Mouse (Mus musculus) right cerebral cortex, postnatal 4 days (tissue): Measurements from ENCODE around the gene Cryzl2.

Experiments used
- DNase-seq: peaks from one replicate; pipeline ENCODE4 v3.0.0-alpha.2; 2022

Cryzl2 gene

GRCm38 (mm10) chr1:157480090-157480489 lies 21.7 kb downstream of the Cryzl2 start:
- DNase-seq = no peak

- no peak for DNase-seq
Observed at GRCm38 (mm10) chr1:157480901-157481300, 22.5 kb downstream of the Cryzl2 start.

GRCm38 (mm10) chr1:157481666-157482065 lies 23.3 kb downstream of the Cryzl2 start:
- no peak for DNase-seq

DNA sequence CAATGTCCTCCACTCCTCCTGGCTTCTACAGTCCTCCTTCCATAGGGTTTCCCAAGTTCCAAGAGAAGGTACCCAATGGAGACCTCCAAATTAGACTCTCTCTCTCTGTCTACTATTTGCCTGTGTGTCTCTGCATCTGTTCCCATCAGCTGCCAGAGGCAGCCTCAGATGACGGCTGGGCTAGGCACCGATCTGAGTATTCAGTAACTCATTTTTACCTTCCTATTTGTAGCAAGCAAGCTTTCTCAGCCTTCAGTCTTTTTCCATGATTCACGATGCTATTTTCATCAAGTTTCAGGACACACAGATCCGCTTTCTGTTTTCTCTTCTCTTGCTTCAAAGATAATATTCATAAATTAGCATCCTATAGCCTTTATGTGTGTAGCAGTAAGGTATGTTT lies 25.8 kb downstream of the Cryzl2 start:
- DNase-seq = no peak

GRCm38 (mm10) chr1:157500657-157501056 lies 42.3 kb downstream of the Cryzl2 start:
- DNase-seq = no peak

- no peak for DNase-seq
Observed at GRCm38 (mm10) chr1:157501352-157501945, 43.1 kb downstream of the Cryzl2 start.

GRCm38 (mm10) chr1:157503071-157503470 lies 44.7 kb downstream of the Cryzl2 start:
- DNase-seq = no peak

- no peak for DNase-seq
Observed at GRCm38 (mm10) chr1:157506522-157506921, 48.1 kb downstream of the Cryzl2 start, which contains the start of gene Sec16b. Gene Sec16b (plus strand): TSS chr1:157506728.

DNA sequence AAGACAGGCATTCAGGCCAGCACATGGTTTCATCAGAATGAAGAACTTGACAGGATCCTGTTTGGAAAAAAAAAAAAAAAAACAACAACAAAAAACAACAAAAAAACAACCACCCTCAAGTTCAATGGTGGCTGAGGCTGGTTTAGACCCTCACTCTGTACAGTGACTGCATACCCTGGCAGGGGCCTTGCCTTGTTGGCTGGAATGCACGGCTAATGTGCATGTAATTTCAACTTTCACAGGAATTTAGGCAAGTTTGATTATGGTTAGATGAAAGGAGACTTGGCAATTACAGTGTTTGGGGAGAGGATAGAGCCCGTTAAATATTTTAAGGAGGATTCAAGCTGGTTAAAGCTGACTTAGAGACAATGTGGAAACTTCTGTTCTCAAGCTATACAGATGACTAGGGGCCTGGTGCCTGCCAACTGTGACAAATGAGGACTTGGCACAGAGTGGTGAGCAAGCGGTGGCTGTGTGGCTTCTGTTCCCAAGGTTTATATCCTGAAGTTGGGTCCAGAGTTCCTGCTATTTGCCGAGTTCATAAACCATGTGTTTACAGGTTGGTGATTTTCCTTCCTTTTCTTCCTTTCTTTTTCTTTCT lies 48.7 kb downstream of the Cryzl2 start:
- DNase-seq = no peak

- no peak for DNase-seq
Observed at GRCm38 (mm10) chr1:157507814-157508213, 49.4 kb downstream of the Cryzl2 start.

DNA sequence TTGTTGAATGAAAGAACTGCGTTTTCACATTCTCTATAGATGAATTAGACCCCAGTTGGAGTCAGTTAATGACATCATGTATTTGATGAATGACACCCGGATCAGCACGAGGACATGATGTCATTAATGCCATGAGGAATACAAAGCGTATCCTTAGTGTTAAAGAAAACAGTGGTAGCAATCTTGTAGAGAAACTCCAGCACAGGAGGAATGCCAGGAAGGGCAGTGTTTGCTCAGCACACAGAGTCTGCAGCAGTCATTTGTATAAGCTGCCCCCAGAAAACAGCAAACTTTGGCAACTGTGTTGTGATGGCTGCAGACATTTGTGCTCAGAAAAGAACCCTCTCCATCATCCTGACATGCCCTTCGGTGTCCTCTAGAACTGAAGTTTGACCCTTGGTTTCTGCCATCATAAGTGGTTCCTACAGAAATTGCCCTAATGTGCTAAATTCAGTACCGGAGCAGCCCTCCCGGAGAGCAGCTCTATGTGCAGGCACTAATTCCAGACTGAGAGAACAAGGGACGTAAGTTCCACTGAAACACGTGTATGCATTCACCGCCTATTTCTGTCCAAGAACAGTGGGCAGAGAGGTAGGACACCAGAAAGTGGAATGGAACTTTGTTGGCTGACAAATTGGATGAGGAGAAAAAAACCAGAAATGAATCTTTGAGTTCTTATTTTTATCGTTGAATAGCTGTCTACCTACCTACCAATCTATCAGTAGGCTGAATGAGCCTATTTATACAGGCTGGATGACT lies 54.5 kb downstream of the Cryzl2 start:
- DNase-seq = no peak

DNA sequence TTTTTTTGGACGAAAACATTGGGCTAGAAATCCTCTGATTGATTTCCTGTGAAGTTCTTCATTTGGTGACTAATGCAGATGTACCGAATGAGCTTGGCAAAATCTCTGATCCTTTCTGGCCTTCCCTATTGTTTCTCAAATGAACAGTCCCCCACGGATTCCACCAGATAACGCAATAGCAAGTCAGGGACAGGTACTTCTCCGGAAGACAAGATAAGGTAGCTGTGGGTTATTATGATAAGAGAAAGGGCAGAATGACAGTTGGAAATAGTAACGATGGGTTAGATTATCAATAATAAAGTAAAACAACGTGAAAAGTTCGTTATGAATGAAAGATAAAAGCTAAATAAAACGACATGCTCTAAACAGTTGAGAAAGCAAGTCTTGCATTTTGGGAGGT lies 55.2 kb downstream of the Cryzl2 start:
- no peak for DNase-seq

DNA sequence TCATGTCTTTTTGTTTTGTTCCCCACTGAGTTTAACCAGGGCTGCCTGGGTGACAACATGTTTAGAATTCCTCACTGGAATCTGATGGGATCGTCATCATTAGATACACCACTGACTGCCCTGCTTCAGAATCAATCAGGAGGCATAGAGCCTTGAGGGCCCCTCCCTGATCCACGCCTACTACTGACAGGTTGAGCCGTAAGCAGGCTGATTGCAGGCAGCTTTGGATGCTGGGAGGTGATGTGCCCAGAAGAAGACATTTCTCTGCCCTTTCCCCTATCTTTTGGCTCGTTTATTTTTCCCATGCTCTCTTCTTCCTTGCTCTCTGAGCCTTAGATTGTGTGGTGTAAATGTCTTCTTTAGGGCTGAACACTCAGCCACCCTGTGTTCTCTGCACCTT lies 55.9 kb downstream of the Cryzl2 start:
- DNase-seq = no peak

DNA sequence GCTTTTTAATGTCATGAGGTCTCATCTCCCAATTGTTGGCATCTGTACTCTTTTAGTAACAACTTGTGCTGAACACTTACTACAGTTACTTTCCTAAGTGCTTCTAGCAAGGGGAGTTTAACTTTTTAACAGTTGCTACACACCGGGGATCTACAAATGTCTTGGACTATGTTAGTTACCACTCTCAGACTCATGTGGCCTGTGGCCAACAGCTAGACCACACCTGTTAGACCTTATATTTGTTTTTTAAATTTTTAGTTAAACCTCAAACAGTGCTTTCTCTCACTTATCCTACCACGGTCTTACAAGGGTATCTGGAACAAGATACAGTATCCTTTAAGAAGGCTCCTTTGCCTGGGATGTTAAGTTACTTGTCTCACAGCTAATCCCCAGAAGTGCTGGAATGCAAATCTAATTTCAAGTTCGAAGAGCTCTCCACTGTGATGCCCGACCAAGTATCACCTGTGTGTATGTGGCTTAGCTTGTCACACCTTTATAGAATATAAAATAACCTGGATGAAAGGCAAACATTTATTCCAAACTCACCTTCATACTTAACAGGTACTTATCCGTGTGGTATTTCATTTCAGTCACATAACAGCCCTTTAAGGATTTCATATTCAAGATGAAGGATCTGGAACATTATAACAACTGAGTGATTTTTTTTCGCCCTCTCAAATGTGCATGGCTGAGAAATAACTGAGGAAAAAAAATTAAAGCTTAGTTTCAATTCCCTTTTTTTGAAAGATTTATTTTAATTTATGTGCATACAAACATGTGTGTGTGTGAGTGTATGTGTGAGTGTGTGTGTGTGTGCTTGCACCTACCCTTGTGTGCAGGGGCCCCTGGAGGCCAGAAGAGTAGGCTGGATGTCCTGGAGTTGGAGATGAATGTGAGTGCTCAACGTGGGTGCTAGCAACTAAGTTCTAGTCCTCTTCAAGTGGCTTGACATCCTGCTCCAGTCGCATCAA lies 58.7 kb downstream of the Cryzl2 start:
- no peak for DNase-seq

DNA sequence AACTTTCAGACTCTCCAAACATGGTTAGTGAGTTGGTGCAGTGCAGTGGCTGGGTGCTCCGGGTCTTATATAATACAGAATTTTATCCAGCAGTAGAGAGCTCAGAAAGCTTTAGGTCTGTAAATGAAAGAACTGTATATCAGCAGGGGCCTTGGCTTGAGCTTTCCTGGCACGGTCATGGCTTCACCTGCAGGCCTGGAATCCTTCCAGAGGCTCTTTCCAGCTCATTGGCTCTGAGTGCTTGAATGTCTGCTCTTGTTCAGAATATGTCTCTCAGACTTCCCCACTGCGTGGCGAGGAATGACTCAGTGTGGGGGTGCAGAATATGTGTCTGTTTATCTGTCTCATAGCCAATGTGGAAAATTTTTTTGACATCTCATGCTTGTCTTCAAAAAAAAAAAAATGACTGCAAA lies 59.7 kb downstream of the Cryzl2 start:
- no peak for DNase-seq

DNA sequence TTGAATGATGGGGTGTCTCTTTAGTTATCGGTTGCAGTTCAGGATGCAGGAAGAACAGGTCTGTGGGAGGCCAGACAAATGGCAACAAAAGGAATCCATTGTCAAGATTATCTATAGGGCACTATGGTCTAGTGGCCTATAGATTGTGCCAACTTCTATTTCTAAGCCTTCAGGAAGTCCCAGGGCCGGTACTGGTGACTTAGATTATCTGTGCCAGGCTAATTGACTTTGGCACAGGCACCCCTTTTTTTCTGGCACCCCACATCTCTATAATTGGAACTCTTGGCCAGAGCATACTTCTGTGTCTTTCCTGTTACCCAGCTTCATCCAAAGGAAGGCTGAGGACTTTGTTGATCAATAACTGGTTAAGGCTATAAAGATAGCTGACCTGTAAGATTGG lies 61.0 kb downstream of the Cryzl2 start:
- no peak for DNase-seq

- no peak for DNase-seq
Observed at GRCm38 (mm10) chr1:157522322-157522721, 63.9 kb downstream of the Cryzl2 start.

GRCm38 (mm10) chr1:157524775-157525174 lies 66.4 kb downstream of the Cryzl2 start:
- DNase-seq = no peak

- DNase-seq = no peak
Observed at GRCm38 (mm10) chr1:157525692-157526354, 67.4 kb downstream of the Cryzl2 start.

- DNase-seq = no peak
Observed at GRCm38 (mm10) chr1:157526625-157527024, 68.2 kb downstream of the Cryzl2 start.

GRCm38 (mm10) chr1:157532826-157533460 lies 74.6 kb downstream of the Cryzl2 start:
- no peak for DNase-seq

GRCm38 (mm10) chr1:157535571-157535970 lies 77.2 kb downstream of the Cryzl2 start:
- no peak for DNase-seq
